Mouse (Mus musculus) liver, embryonic 12.5 days (tissue): ENCODE data around the gene Iffo2. TPM values are rescaled to one million over a fixed set of nuclear protein-coding genes. Genes with fewer than 3 reads are reported as not detected.

Source experiments
- ATAC-seq: fragments of 200-750 bp; cut with Nextera tagmentation; 2 replicates; pipeline ENCODE4 v1.8.0; 2017; ENCODE audit warnings: moderate number of reproducible peaks, mild to moderate bottlenecking, moderate library complexity
- H3K27ac ChIP-seq: fragments of 300-500 bp; sonication (generic); 2 replicates; pipeline ENCODE4 v1.5.1; 2016; ENCODE audit warnings: mild to moderate bottlenecking
- H3K27me3 ChIP-seq: fragments of 300-500 bp; sonication (generic); replicated peaks from 2 replicates; pipeline ENCODE4 v1.6.1; 2016; ENCODE audit warnings: mild to moderate bottlenecking, moderate library complexity
- H3K36me3 ChIP-seq: fragments of 300-500 bp; sonication (generic); 2 replicates; pipeline ENCODE4 v1.6.1; 2016; ENCODE audit warnings: mild to moderate bottlenecking, moderate library complexity
- H3K4me1 ChIP-seq: fragments of 300-500 bp; sonication (generic); 2 replicates; pipeline ENCODE4 v1.6.1; 2016
- H3K4me2 ChIP-seq: fragments of 300-500 bp; sonication (generic); 2 replicates; pipeline ENCODE4 v1.6.1; 2016; ENCODE audit warnings: mild to moderate bottlenecking, moderate library complexity
- H3K4me3 ChIP-seq: fragments of 300-500 bp; sonication (generic); 2 replicates; pipeline ENCODE4 v1.5.1; 2016; ENCODE audit warnings: mild to moderate bottlenecking, moderate library complexity
- H3K9ac ChIP-seq: fragments of 300-500 bp; sonication (generic); 2 replicates; pipeline ENCODE4 v1.6.1; 2016; ENCODE audit warnings: mild to moderate bottlenecking, moderate library complexity
- H3K9me3 ChIP-seq: fragments of 300-500 bp; sonication (generic); replicated peaks from 2 replicates; pipeline ENCODE4 v1.6.1; 2016; ENCODE audit warnings: mild to moderate bottlenecking, moderate library complexity
- WGBS: fragments of 180-500 bp; shearing (Covaris S2); methylation state at CpG from one replicate; pipeline ENCODE4 v1.1.7; 2016; ENCODE audit not compliant: insufficient replicate concordance; 5-methylcytosine and 5-hydroxymethylcytosine counted together
- polyA plus RNA-seq: library from polyadenylated mRNA; unstranded; fragments of >200 nt; fragmentation: Nextera tagmentation; extraction: Ambion mirVana; gene quantifications from 2 replicates; pipeline ENCODE4 v1.2.1, GENCODE M21; 2016

Iffo2 gene
- polyA plus RNA-seq, 1 experiment from 2014 or later = 2.3 TPM

GRCm38 (mm10) chr4:139575673-139576003 is 45.3 kb downstream of the Iffo2 start:
- Histone ChIP-seq H3K9me3 (no peaks in the 10 kb centered on the region), H3K4me3 (peak overlapping the region; percentile 71), H3K36me3 (no peaks in the 10 kb centered on the region), H3K27ac (no peak overlapping the region), H3K4me2 (peak overlapping the region; percentile 93), H3K9ac (peak overlapping the region; percentile 75), H3K27me3 (peaks cover 91% of the 10 kb centered on the region), H3K4me1 (peaks cover 48% of the 10 kb centered on the region)
- 10% methylated on average over 14 of the region's 14 CpGs for WGBS
- no peak for ATAC-seq

DNA sequence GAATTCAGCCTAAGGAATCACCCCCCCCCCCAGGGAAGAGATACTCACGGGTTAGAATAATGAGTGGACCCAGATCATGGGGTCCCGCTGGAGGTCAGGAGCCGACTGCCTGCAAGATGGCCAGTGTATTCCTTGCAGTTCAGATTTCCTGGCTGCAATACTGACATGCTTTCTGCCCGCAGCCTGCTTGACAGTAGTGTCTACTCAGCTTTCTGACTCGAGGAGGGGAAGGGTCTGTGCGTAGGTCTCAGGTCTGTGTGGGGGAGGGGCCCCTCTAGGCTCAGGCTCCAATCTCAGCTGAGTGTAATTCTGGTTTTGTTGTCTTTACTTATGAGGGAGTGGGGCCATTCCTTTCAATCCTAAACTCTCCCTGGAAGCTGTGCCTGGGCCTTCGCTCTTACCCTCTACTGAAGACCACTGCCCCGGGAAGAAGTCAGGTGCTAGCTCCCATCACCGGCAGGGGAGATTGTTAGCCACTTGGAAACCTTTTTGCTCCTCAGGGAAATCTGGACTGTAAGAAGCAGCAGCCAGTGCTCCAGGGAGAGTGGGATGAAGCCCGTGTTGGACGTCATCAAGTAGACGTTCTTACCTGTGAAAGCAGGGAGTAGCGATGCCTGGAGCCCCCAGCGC is 46.0 kb downstream of the Iffo2 start:
- peaks cover 51% of the 10 kb centered on the region for H3K4me1 ChIP-seq

DNA sequence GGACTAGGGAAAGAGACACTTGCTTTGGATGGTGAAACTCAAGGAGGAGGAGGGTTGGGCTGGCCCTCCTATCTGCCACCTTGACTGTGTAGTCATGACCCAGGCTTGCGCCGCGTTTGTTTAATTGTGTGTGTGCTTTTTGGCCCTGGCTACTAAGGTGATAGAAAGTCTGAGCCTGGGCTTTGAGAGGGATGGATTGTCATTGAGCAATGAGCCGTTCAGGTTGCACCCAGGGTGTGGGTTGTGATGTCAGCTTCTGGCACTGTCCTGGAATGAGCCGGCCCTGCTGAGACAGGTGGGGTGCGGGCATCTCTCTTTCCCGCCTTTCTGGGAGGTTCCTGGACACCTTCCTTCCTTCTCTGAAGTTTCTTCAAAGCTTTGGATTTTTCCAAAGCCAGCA is 46.7 kb downstream of the Iffo2 start:
- no peak for ATAC-seq
- H3K27me3 ChIP-seq = peaks cover 93% of the 10 kb centered on the region
- 74% methylated on average over 7 of the region's 7 CpGs for whole genome bisulfite sequencing
- no peaks in the 10 kb centered on the region for H3K36me3 ChIP-seq
- H3K9ac ChIP-seq = no peak overlapping the region
- peak overlapping the region; percentile 71; the same call in 1 of the 2 replicates for H3K4me3 ChIP-seq
- H3K4me1 ChIP-seq = peaks cover 58% of the 10 kb centered on the region
- no peak overlapping the region for H3K27ac ChIP-seq
- H3K9me3 ChIP-seq = no peaks in the 10 kb centered on the region
- peak overlapping the region; percentile 93 for H3K4me2 ChIP-seq

More for the DNA sequence above, 46.0 kb downstream of the Iffo2 start:
- Histone ChIP-seq H3K9me3 (no peaks in the 10 kb centered on the region), H3K27me3 (peaks cover 98% of the 10 kb centered on the region), H3K4me2 (peak overlapping the region; percentile 93), H3K27ac (no peak overlapping the region), H3K36me3 (no peaks in the 10 kb centered on the region), H3K4me3 (peak overlapping the region; percentile 71), H3K9ac (peak overlapping the region; percentile 44)
- ATAC-seq = no peak
- WGBS = 63% methylated on average over 14 of the region's 14 CpGs

DNA sequence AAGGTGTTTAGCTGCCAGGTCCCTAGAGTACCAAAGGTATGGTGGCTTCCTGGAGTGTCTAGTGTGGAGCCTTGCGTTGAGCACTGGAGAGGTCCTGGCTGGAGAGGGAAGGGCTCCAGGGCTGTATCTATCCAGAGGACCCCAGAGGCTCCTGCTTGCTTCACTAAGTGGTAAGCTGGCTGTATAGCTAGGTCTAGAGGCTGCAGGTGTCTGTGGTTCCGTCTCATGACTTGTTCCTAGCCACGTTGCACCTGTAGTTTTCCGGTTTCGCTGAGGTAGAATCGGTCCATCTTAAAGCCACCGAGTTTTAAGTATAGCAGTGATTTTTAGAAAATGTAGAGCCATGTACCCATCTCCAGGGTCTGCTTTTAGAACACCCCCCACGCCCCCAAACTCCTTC is 48.0 kb downstream of the Iffo2 start:
- peaks cover 79% of the 10 kb centered on the region for H3K27me3 ChIP-seq
- H3K36me3 ChIP-seq = no peaks in the 10 kb centered on the region
- no peak overlapping the region for H3K9ac ChIP-seq
- no peak for ATAC-seq
- H3K4me1 ChIP-seq = peaks cover 68% of the 10 kb centered on the region
- no peaks in the 10 kb centered on the region for H3K9me3 ChIP-seq
- no peak overlapping the region for H3K4me2 ChIP-seq
- 78% methylated on average over 8 of the region's 8 CpGs for WGBS
- H3K27ac ChIP-seq = no peak overlapping the region
- H3K4me3 ChIP-seq = no peak overlapping the region

GRCm38 (mm10) chr4:139579003-139579402 is 48.7 kb downstream of the Iffo2 start:
- Histone ChIP-seq H3K27me3 (peaks cover 73% of the 10 kb centered on the region), H3K4me1 (peaks cover 65% of the 10 kb centered on the region), H3K4me3 (no peak overlapping the region), H3K9ac (no peak overlapping the region), H3K27ac (no peak overlapping the region), H3K9me3 (no peaks in the 10 kb centered on the region), H3K4me2 (0 out of 2 replicates have a peak overlapping the region, but pooled peaks have one; percentile 11), H3K36me3 (no peaks in the 10 kb centered on the region)
- 42% methylated on average over 10 of the region's 10 CpGs for WGBS
- no peak for ATAC-seq

GRCm38 (mm10) chr4:139579466-139579865 is 49.1 kb downstream of the Iffo2 start:
- 26% methylated on average over 6 of the region's 6 CpGs for WGBS
- no peak for ATAC-seq
- no peaks in the 10 kb centered on the region for H3K36me3 ChIP-seq
- H3K9ac ChIP-seq = no peak overlapping the region
- H3K4me2 ChIP-seq = 0 out of 2 replicates have a peak overlapping the region, but pooled peaks have one; percentile 11
- peaks cover 68% of the 10 kb centered on the region for H3K27me3 ChIP-seq
- no peak overlapping the region for H3K4me3 ChIP-seq
- H3K27ac ChIP-seq = peak overlapping the region; percentile 71; the same call in 1 of the 2 replicates
- H3K9me3 ChIP-seq = no peaks in the 10 kb centered on the region
- H3K4me1 ChIP-seq = peaks cover 65% of the 10 kb centered on the region

DNA sequence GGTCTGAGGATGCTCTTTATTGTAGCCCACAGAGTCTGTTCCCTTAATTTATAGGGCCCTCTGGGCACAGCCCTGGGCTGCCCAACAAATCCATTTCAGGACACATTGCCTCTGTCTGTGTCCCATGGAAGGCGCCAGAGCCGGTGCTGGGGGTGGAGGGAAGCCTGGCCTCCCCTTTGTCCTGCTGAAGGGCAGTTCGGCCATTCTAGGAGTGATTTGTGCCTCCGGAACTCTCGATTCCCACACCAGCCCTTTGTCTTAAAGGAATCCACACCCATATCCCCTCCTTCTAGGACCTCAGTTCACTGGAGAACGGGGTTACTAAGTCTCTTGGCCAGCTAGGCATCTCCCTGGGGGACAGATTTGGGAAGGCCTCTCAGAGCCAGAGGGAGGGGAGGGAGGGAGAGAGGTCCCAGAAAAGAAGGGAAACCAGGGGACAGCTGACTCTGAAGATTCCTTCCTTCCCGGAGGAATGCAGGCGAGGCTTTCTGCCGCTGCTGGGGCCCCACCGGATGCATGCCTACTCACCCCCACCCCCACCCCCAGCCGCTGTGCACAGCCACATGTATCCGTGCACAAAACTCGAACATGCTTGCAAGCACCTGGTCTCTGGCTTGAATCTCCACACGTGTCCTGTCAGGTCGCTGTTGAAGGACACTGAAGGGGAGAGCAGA is 50.5 kb downstream of the Iffo2 start:
- Histone ChIP-seq H3K9ac (0 out of 2 replicates have a peak overlapping the region, but pooled peaks have one; percentile 36), H3K27ac (peak overlapping the region; percentile 71)
- WGBS = 18% methylated on average over 15 of the region's 15 CpGs

DNA sequence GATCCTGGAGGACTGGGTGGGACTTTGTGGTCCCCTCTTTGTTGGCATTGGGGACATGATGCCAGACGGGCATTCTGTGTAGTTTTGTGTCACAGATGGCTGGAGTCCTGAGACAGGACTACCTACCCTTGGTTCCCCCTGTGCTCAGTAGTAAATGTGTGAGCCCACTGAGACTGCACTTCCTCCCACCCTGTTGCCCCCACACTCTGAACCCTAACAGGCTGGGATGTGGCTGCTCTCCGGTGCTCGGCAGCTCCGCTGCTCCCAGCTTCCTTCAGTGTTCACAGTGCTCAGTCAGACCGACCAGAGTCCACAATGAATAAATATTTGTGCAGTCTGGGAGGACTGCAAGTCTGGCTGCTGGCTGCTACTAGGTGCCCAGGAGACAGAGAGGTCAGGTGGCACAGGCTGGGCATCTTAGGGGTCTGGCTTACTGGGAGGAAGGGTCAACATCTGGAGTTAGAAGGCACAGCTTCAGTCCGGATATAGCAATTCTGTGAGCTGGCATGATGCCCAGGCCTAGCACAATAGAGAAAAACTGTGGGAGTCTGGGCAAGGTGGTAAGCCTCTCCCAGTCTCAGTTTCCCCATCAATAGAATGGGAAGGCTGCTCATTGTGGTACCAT is 51.2 kb downstream of the Iffo2 start:
- Histone ChIP-seq H3K4me2 (peak overlapping the region; percentile 50), H3K27ac (peak overlapping the region; percentile 71), H3K9ac (no peak overlapping the region), H3K4me3 (no peak overlapping the region), H3K4me1 (peaks cover 64% of the 10 kb centered on the region), H3K9me3 (no peaks in the 10 kb centered on the region), H3K27me3 (peaks cover 48% of the 10 kb centered on the region), H3K36me3 (no peaks in the 10 kb centered on the region)
- 39% methylated on average over 6 of the region's 6 CpGs for WGBS
- 0 out of 2 replicates have a peak, but pooled peaks have one; percentile 20 for ATAC-seq

More for the DNA sequence above, 50.5 kb downstream of the Iffo2 start:
- H3K4me1 ChIP-seq = peaks cover 62% of the 10 kb centered on the region
- H3K9me3 ChIP-seq = no peaks in the 10 kb centered on the region
- H3K27me3 ChIP-seq = peaks cover 55% of the 10 kb centered on the region
- no peaks in the 10 kb centered on the region for H3K36me3 ChIP-seq
- no peak for ATAC-seq
- 0 out of 2 replicates have a peak overlapping the region, but pooled peaks have one; percentile 7 for H3K4me3 ChIP-seq
- H3K4me2 ChIP-seq = peak overlapping the region; percentile 50

DNA sequence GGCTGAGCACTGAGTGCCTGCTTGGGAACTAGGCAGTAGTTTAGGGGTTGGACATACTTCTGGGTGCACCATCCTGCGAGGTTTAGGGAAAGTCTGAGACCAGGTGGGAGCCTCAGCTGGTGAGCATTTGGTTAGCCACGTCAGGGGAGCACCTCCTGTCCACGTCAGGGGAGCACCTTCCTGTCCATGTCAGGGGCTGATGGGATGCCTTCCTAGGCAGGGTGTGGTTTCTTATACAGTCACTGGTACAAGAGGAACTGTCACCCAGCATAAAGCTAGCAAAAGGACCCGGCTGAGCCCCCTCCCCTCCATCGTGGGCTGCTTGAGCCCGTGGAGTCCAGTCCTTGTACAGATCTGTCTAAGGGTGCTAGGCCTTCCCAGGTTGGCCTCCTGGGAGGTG is 52.0 kb downstream of the Iffo2 start:
- Histone ChIP-seq H3K4me3 (no peak overlapping the region), H3K36me3 (no peaks in the 10 kb centered on the region), H3K27me3 (peaks cover 40% of the 10 kb centered on the region), H3K4me2 (0 out of 2 replicates have a peak overlapping the region, but pooled peaks have one; percentile 50), H3K4me1 (peaks cover 66% of the 10 kb centered on the region), H3K9me3 (no peaks in the 10 kb centered on the region), H3K27ac (no peak overlapping the region), H3K9ac (no peak overlapping the region)
- ATAC-seq = no peak
- 52% methylated on average over 6 of the region's 6 CpGs for WGBS

DNA sequence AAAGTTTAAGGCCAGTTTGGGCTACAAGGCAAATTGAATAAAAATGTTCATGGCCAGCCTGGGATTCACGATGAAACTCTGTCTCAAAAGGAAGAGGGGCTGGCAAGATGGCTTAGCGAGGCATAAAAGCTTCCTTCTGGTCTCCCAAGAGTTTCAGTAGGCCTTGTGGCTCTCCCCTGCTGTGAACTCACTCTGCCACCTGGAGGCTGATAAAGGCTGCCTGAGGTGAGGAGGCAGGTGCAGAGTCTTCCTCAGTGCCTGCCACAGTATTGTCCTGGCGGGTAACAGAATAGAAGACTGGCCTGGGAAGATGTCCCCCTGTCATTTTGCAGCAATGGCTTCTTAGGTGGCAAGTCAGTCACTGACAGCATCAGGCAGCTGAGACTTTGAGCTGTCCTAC is 52.6 kb downstream of the Iffo2 start:
- Histone ChIP-seq H3K9me3 (no peaks in the 10 kb centered on the region), H3K4me3 (no peak overlapping the region), H3K9ac (no peak overlapping the region), H3K4me2 (no peak overlapping the region), H3K4me1 (peaks cover 71% of the 10 kb centered on the region), H3K36me3 (no peaks in the 10 kb centered on the region), H3K27me3 (peaks cover 34% of the 10 kb centered on the region; the same call in 1 of the 2 replicates), H3K27ac (no peak overlapping the region)
- no peak for ATAC-seq
- 59% methylated on average over 3 of the region's 3 CpGs for WGBS

GRCm38 (mm10) chr4:139583629-139584245 is 53.4 kb downstream of the Iffo2 start:
- no peak overlapping the region for H3K4me2 ChIP-seq
- H3K4me3 ChIP-seq = no peak overlapping the region
- no peak overlapping the region for H3K9ac ChIP-seq
- peaks cover 26% of the 10 kb centered on the region; the same call in 1 of the 2 replicates for H3K27me3 ChIP-seq
- ATAC-seq = no peak
- no peaks in the 10 kb centered on the region for H3K9me3 ChIP-seq
- H3K36me3 ChIP-seq = no peaks in the 10 kb centered on the region
- H3K4me1 ChIP-seq = peaks cover 71% of the 10 kb centered on the region
- H3K27ac ChIP-seq = no peak overlapping the region
- 69% methylated on average over 11 of the region's 11 CpGs for WGBS
